ENCODE assay signal across 12 mouse cellular contexts in the genomic region with DNA sequence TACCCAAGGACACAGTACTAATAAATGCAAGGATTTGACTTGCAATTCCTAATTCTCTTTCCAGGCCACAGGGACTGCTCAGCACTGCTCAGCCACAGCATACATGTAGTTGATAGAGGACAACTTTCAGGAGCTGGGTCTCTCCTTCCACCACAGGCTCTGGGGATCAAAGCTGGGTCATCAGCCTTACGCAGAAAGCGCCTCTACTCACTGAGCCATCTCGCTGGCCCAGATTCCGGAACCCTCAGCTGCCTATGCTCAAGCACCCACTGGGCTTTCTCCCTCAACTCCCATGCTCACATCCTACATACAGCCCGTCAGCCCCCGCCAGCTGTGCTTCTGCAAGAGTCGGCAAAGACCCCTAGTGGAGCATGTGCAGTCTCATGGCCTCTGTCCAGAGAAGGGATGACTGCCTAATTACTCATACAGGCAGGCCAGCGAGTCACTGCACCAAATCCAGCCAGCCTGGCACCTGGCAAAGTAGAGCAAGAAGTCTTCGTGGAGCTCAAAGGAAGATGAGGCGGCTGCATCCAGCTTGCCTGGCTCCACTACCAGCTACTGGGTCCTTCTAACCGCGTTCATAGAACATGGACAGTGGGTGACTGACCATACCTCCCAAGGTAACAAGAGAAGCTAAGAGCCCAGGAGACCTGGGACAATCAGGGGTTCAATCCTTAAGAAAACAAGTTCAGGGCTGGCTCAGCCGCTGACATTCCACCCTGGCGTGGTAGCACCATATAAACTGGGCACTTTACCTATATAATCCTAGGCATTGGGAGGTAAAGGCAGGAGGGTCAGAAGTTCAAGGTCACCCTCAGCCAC. TPM values are rescaled to one million over a fixed set of nuclear protein-coding genes. Genes with fewer than 3 reads are reported as not detected.
A peak's percentile ranks its signal among the peaks of the same experiment; 100 is the strongest.
DNase-seq lines count a peak whose midpoint lies in the region; ATAC-seq and TF ChIP-seq lines count a peak whose summit lies in the region.
"Had no signal": no experiment of that assay in that cellular context is flagged by ENCODE, and none has a peak within 500 bp of the region (broad histone marks: within the 10 kb centered on the region; RNA-seq: fewer than 3 reads in every experiment).

No protein-coding gene starts in this region.

- H3K4me2 ChIP-seq in heart, embryonic 11.5 days: peak overlapping the region; percentile 38; the same call in 1 of the 2 replicates
- no peak overlapping the region for H3K4me2 ChIP-seq in embryonic facial prominence, embryonic 12.5 days (replicated peaks)
- peak overlapping the region; percentile 88 for H3K4me2 ChIP-seq in myocyte (ENCODE audit: low read depth)

- no peak overlapping the region for H3K9ac ChIP-seq in heart, embryonic 11.5 days (ENCODE audit: low read depth, low read length)
- no peak overlapping the region for H3K9ac ChIP-seq in embryonic facial prominence, embryonic 12.5 days
- H3K9ac ChIP-seq: liver, embryonic 13.5 days had no signal

- no peak overlapping the region for H3ac ChIP-seq in myocyte (ENCODE audit: control insufficient read depth, insufficient read length)

- H3K27ac ChIP-seq in heart, embryonic 11.5 days (ENCODE audit: low read depth, low read length): no peak overlapping the region
- H3K27ac ChIP-seq in embryonic facial prominence, embryonic 12.5 days: 0 out of 2 replicates have a peak overlapping the region, but pooled peaks have one; percentile 23
- H3K27ac ChIP-seq: liver, embryonic 13.5 days had no signal

- no peaks in the 10 kb centered on the region for H3K27me3 ChIP-seq in heart, embryonic 11.5 days (ENCODE audit: control insufficient read depth, insufficient read depth, low read length)
- peaks cover 6% of the 10 kb centered on the region for H3K27me3 ChIP-seq in megakaryocyte, embryonic 14.5 days (replicated peaks)
- H3K27me3 ChIP-seq in embryonic facial prominence, embryonic 12.5 days: no peaks in the 10 kb centered on the region
- H3K27me3 ChIP-seq in myocyte (ENCODE audit: control insufficient read depth, insufficient read depth, insufficient read length): no peaks in the 10 kb centered on the region

- no peak overlapping the region for H3K4me3 ChIP-seq in heart, embryonic 11.5 days (ENCODE audit: low read depth, low read length)
- H3K4me3 ChIP-seq in megakaryocyte, embryonic 14.5 days (replicated peaks): peak overlapping the region; percentile 11
- H3K4me3 ChIP-seq in embryonic facial prominence, embryonic 12.5 days: no peak overlapping the region
- no peak overlapping the region for H3K4me3 ChIP-seq in myocyte
- H3K4me3 ChIP-seq: liver, embryonic 13.5 days had no signal

- TF ChIP-seq POLR2A in myocyte (IDR thresholded peaks at IDR 0.05; ENCODE audit: insufficient read length, low read depth): no peak

- peaks cover 58% of the 10 kb centered on the region for H3K79me2 ChIP-seq in myocyte (ENCODE audit: control insufficient read depth, insufficient read depth)

- WGBS in heart, embryonic 11.5 days (ENCODE audit: insufficient replicate concordance): 73% methylated on average over 14 of the region's 14 CpGs
- WGBS in embryonic facial prominence, embryonic 12.5 days: 73% methylated on average over 14 of the region's 14 CpGs

- intact Hi-C loops in heart, postnatal 36 days (cut with DNase I): no loop called here
- intact Hi-C loops in left cerebral cortex, postnatal 10 days (cut with DNase I): loop anchor here (5.0 kb wide), 1 partner anchor 43 kb away; no protein-coding TSS in a partner anchor

- no peaks in the 10 kb centered on the region for H3K9me3 ChIP-seq in heart, embryonic 11.5 days (replicated peaks; ENCODE audit: control insufficient read depth, low read length)
- no peaks in the 10 kb centered on the region for H3K9me3 ChIP-seq in megakaryocyte, embryonic 14.5 days
- H3K9me3 ChIP-seq in embryonic facial prominence, embryonic 12.5 days: no peaks in the 10 kb centered on the region
- H3K9me3 ChIP-seq: liver, embryonic 13.5 days had no signal

- H3K4me1 ChIP-seq in heart, embryonic 11.5 days (ENCODE audit: control insufficient read depth, insufficient read depth, low read length): peaks cover 51% of the 10 kb centered on the region
- peaks cover 90% of the 10 kb centered on the region for H3K4me1 ChIP-seq in megakaryocyte, embryonic 14.5 days
- peaks cover 44% of the 10 kb centered on the region for H3K4me1 ChIP-seq in embryonic facial prominence, embryonic 12.5 days

- DNase-seq in heart, postnatal 36 days: no peak
- DNase-seq in layer of hippocampus, adult 11-12 months (ENCODE audit: low spot score): no peak
- DNase-seq in left cerebral cortex, postnatal 10 days (ENCODE audit: extremely low spot score in 1 of 2, low spot score in 2 of 2): no peak
- DNase-seq: embryo, embryonic 11 days; kidney, adult 8-10 months; liver, embryonic 13.5 days; midbrain, embryonic 14.5 days had no signal

- ATAC-seq in heart, embryonic 11.5 days (replicated peaks; ENCODE audit: insufficient number of reproducible peaks, low FRiP score, low TSS enrichment): no peak
- ATAC-seq in megakaryocyte, adult 5-6 weeks (ENCODE audit: poor library complexity, severe bottlenecking): no peak
- ATAC-seq in embryonic facial prominence, embryonic 12.5 days (ENCODE audit: insufficient number of reproducible peaks, insufficient read depth, low FRiP score, low TSS enrichment): no peak

- H3K36me3 ChIP-seq in heart, embryonic 11.5 days (ENCODE audit: control insufficient read depth, insufficient read depth, low read length): 0 out of 2 replicates have a peak, but pooled peaks cover 3% of the 10 kb centered on the region
- H3K36me3 ChIP-seq in megakaryocyte, embryonic 14.5 days (replicated peaks; ENCODE audit: low read length): peaks cover 26% of the 10 kb centered on the region
- peaks cover 6% of the 10 kb centered on the region; the same call in 1 of the 2 replicates for H3K36me3 ChIP-seq in embryonic facial prominence, embryonic 12.5 days
- no peaks in the 10 kb centered on the region for H3K36me3 ChIP-seq in myocyte (ENCODE audit: control insufficient read depth, insufficient read depth)
- H3K36me3 ChIP-seq: liver, embryonic 13.5 days had no signal

TF ChIP-seq in myocyte, 11 proteins besides CTCF, POLR2A, EP300 and RAD21:
- TF ChIP-seq REST (IDR thresholded peaks at IDR 0.05; ENCODE audit: insufficient read depth, insufficient read length): no peak
- TF ChIP-seq POLR2AphosphoS2 (IDR thresholded peaks at IDR 0.05; ENCODE audit: insufficient read length, low read depth): no peak
- TF ChIP-seq MYOD1 (IDR thresholded peaks at IDR 0.05; ENCODE audit: control insufficient read depth in 1 of 3, insufficient read length in 2 of 3, low read depth in 2 of 3): no peak
- no peak for TF ChIP-seq MYOG (IDR thresholded peaks at IDR 0.05; ENCODE audit: control insufficient read depth in 1 of 3, insufficient read depth in 1 of 3, insufficient read length in 2 of 3, low read depth in 2 of 3)
- no peak for TF ChIP-seq TCF3 (IDR thresholded peaks at IDR 0.05; ENCODE audit: insufficient read length, low read depth)
- no peak for TF ChIP-seq USF1 (IDR thresholded peaks at IDR 0.05; ENCODE audit: low read depth)
- TF ChIP-seq CEBPB (IDR thresholded peaks at IDR 0.05; ENCODE audit: insufficient read depth, poor library complexity, severe bottlenecking): no peak
- no peak for TF ChIP-seq TCF12 (IDR thresholded peaks at IDR 0.05; ENCODE audit: insufficient read depth, poor library complexity, severe bottlenecking)

RNA-seq across cellular contexts. Expression of gene Tmem184b, which starts 3.9 kb away (rescaled TPM):
- polyA plus RNA-seq in heart, embryonic 11.5 days (2014; fragmentation: Nextera tagmentation; extraction: Ambion mirVana): 55.0 and 56.5 TPM in 2 replicates
- total RNA-seq in heart, postnatal 36 days (2021): 10 to 100 TPM; 37.0 to 43.0 TPM
- 58.6 and 91.9 TPM in 2 replicates for polyA plus RNA-seq in megakaryocyte, embryonic 14.5 days (2012; ENCODE audit: insufficient read depth, low replicate concordance)
- 31.1 and 33.3 TPM in 2 replicates for total RNA-seq in megakaryocyte, adult 5-6 weeks (2015)
- total RNA-seq in megakaryocyte, adult 5-6 weeks (2017): 10.4 and 12.2 TPM in 2 replicates
- 61.7 and 63.1 TPM in 2 replicates for polyA plus RNA-seq in embryonic facial prominence, embryonic 12.5 days (2016; fragmentation: Nextera tagmentation; extraction: Ambion mirVana)
- 110 TPM for polyA plus RNA-seq in myocyte (2012; fragmentation: generic; extraction: Trizol)
- 10 to 100 TPM; 51.2 to 54.0 TPM for total RNA-seq in left cerebral cortex, postnatal 10 days (2021)

RNA-seq across cellular contexts. Expression of gene Maff, which starts 53.0 kb away (rescaled TPM):
- 3.0 and 3.3 TPM in 2 replicates for polyA plus RNA-seq in heart, embryonic 11.5 days (2014; fragmentation: Nextera tagmentation; extraction: Ambion mirVana)
- 10 to 100 TPM in 1 of 2 experiments, 1 to 10 TPM in 1; 9.0 to 10.5 TPM for total RNA-seq in heart, postnatal 36 days (2021)
- 3.8 and 6.4 TPM in 2 replicates for polyA plus RNA-seq in megakaryocyte, embryonic 14.5 days (2012; ENCODE audit: insufficient read depth, low replicate concordance)
- 1.7 and 5.4 TPM in 2 replicates for total RNA-seq in megakaryocyte, adult 5-6 weeks (2015)
- total RNA-seq in megakaryocyte, adult 5-6 weeks (2017): 1.4 and 2.7 TPM in 2 replicates
- 1.8 and 1.9 TPM in 2 replicates for polyA plus RNA-seq in embryonic facial prominence, embryonic 12.5 days (2016; fragmentation: Nextera tagmentation; extraction: Ambion mirVana)
- polyA plus RNA-seq in myocyte (2012; fragmentation: generic; extraction: Trizol): 15.6 TPM
- total RNA-seq in left cerebral cortex, postnatal 10 days (2021): 1 to 10 TPM; 1.3 to 3.1 TPM

RNA-seq across cellular contexts. Expression of gene Csnk1e, which starts 55.9 kb away (rescaled TPM):
- 73.2 and 91.0 TPM in 2 replicates for polyA plus RNA-seq in heart, embryonic 11.5 days (2014; fragmentation: Nextera tagmentation; extraction: Ambion mirVana)
- 10 to 100 TPM; 55.8 to 60.5 TPM for total RNA-seq in heart, postnatal 36 days (2021)
- polyA plus RNA-seq in megakaryocyte, embryonic 14.5 days (2012; ENCODE audit: insufficient read depth, low replicate concordance): 77.4 and 115 TPM in 2 replicates
- total RNA-seq in megakaryocyte, adult 5-6 weeks (2015): 33.3 and 39.4 TPM in 2 replicates
- total RNA-seq in megakaryocyte, adult 5-6 weeks (2017): 29.3 and 32.0 TPM in 2 replicates
- 148 and 160 TPM in 2 replicates for polyA plus RNA-seq in embryonic facial prominence, embryonic 12.5 days (2016; fragmentation: Nextera tagmentation; extraction: Ambion mirVana)
- polyA plus RNA-seq in myocyte (2012; fragmentation: generic; extraction: Trizol): 116 TPM
- total RNA-seq in left cerebral cortex, postnatal 10 days (2021): 100 to 1,000 TPM; 181 to 198 TPM
